Mouse (Mus musculus) induced T-regulatory cell, adult 2 months (primary cell): ENCODE measurements around the gene Mindy1.
"Not testable (repeated sequence)": the region's sequence is repeated elsewhere in the genome, so short reads cannot be mapped to it uniquely, and the experiment has no call there.

Experiments
- DNase-seq: peaks from one replicate; pipeline ENCODE4 v3.0.0-alpha.2; 2012; ENCODE audit warnings: low read depth

The Mindy1 gene

DNA sequence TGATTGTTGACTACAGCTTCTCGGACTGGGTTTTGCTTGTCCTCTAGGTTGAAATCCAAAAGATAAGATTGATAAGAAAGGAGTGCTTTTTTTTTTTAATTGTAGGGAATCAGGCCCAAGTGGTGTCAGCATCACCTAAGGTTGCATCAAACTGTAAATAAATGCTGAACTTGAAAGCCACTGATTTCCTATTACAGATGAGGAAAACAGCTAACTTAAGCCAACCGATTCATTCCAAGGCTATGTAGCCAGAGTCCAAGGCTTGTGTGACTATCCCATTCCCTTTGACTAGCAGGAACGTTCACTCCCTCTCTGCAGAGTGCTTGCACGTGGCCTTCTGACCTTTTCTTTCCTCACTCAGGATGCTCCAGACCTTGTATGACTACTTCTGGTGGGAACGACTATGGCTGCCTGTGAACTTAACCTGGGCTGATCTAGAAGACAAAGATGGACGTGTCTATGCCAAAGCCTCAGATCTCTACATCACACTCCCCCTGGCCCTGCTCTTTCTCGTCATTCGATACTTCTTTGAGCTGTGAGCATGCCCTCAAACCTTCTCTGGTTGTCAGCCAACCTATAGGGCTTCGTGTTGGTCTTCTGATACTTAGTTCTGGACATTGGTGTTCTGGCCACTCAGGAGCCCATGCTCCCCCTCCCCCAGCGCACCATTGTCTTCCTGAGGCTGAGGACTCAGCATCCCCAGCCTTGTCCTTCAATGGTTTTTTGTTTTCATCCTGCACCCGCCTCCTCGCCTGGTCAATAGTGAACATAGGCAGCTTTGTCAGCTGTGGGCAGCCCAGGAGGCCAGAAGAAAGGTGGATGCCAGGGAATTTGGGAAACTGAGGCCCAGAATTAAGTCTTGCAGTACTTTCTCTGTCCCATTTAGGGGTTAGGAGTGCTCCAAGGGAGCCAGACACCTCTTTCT is 38.8 kb downstream of the Mindy1 start:
- DNase-seq = no peak

DNA sequence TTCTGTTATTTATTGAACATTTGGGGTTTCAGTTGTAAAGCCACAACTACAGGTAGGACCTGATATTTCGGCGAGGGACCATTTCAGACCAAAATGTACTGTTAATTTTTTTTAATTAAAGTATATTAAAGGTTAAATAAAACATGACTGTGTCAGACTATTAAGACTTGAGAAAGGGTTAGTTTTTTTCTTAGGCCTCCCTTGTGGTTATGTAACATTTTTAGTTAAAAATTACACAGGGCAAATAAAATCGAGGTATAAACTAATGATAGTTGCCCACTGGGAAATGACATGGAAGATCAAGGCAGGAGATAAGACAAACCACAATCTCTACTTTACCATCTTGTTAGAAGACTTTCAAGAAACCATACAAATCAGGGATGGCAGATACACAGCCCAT is 42.3 kb downstream of the Mindy1 start:
- no peak for DNase-seq

DNA sequence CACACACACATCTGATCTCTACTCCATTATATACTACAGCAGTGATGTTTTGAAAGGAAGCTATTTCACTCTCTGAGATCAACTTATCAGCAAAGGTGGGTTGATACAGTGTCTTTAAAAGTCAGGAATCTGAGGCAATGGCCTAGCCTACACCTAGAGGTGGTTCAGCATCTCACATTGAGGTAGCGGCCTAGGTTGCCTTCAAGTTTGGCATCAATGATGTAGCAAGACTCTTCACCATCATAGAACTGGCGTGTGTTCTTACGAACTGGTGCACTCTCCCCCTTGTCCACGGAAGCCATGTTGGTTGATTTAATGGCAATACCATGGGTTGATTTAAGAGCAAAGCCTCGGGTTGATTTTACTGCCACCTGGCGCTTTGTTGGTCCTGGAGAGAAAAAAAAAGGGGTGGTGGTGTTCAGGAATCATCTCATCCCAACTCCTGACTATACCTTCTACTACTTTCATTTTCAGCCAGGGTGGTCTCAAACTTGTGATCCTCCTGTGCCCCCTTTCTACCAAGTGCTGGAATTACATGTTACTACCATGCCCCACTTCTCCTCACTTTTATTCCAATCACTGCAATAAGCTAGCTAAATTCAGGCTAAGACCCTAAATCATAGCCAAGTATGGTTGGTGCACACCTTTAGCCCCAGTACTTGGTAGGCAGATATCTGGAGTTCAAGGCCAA is 43.5 kb downstream of the Mindy1 start:
- no peak for DNase-seq

DNA sequence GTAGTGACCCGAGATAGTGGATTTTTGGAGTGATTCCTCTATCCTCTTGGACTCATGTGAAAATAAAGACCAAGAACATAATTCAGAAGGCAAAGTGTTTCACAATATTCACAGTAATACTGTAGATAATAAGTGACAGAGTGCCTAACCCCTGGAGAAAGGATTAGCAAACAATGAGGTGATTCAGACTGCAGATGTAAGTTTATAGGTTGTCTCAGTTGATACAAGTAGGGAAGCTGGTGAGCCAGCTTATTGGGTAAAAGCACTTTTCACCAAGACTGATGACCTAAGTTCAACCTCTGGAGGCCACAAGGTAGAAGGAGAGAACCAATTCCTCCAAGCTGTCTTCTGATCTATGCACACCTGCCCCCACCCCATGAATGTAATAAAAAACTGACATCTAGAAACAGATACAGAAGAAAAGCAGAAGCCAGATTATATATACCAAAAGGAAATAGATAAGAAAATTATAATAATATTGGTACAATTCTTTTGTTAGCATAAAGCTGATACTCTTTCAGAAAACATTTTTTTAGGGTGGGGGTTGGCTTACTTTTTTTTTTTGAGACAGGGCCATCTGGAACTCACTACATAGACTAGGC is 47.8 kb downstream of the Mindy1 start:
- no peak for DNase-seq

DNA sequence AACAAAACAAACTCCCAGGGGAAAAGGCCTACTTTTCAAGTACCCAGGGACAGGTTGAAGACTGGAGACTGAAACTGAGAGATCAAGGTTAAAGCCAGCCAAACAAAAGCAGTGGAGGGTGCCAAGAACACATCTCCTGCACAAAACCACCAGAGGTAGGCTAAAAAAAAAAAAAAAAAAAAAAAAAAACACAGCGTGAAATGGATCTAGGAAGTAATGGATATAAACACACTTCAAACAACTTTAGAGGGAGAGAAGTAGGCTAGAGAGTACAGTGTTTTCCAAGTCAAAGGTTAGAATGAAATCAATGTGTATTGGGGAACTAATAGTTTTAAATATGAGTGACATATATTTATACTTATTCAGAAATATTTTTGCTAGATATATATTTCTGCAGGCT is 50.4 kb downstream of the Mindy1 start:
- no peak for DNase-seq

DNA sequence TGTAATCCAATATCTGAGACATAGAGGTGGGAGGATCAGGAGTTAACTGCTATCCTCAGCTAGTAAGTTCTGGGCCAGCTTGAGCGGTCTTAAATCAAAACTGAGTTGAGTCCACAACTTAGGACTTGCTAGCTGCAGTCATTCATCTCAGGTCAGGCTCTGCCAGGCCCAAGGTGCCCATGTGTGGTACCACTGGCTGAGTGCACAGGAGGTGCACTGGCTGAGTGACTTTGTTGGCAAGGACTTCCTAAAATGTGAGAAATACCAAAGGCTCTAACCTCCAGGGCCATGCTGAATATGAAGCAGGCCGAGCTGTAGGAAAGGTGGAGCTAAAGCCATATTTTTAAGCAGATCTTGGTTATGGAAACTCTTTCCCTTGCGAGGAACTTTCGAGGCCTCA is 56.2 kb downstream of the Mindy1 start:
- no peak for DNase-seq

DNA sequence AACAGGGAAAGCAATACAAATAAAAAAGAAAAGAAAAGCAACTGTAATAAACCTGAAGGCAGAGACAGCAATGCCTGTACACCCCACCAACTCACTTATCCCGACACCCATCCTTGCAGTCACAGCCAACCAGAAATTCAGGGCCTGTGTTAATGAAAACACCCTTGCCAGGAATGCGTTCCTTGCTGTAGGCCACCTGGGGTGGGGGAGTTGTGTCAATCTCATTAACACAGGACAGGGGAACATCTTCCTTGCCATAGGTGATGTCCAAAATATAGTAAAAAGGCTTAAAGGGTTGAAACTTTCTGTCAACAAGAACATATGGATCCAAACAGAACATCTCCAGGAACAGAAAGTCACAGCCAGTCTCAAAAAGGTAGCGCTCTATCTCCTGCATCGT is 57.1 kb downstream of the Mindy1 start:
- no peak for DNase-seq

DNA sequence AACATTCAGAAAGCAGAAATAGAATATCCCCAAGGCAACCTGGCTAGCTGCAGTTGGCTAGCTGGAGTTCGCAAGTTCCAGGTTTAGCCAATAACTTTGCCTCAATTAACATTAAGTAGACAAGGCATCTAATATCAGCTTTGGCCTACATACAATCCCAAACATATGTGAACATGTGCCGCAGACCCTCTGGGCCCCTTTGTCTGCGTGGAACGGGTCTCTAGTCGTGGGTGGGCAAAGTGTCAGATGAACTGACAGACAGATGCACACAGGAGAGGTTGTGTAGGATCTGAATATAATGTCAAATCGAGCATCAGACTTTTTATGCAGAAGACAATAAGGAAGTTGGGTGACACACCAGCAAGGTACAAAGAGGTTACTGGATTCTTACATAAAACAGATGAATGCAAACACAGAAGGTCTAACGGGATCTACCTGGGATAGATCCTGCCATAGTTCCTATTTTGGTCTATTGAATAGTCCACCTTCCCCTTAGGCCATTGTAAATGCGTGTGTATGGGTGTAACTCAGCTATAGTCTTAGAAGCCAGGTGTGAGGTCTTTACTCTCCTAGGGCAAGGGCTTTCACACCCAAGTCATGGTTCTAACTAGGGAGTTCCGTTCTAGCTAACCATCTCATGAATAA is 62.3 kb downstream of the Mindy1 start:
- DNase-seq = not testable (repeated sequence)
